Mouse (Mus musculus) gastrocnemius, postnatal 25 days (tissue): ENCODE measurements at regions not wholly inside any gene's neighbourhood (a gene's known extent, or its start where the extent isn't known, plus 50 kb on each side); places are given as distances from the start of the nearest gene placed in this dataset.
A peak's percentile ranks its signal among the peaks of the same experiment; 100 is the strongest.

ENCODE experiments used
- DNase-seq: peaks from one replicate; pipeline ENCODE4 v3.0.0; 2022

- peak; percentile 39 for DNase-seq
Observed at GRCm38 (mm10) chr14:31945125-31945524, 83.7 kb upstream of the Galnt15 start.

GRCm38 (mm10) chr14:31946032-31946431 is 82.8 kb upstream of the Galnt15 start:
- no peak for DNase-seq

- no peak for DNase-seq
Observed at GRCm38 (mm10) chr14:31947246-31947645, 81.5 kb upstream of the Galnt15 start.

GRCm38 (mm10) chr14:31951894-31952293 is 76.9 kb upstream of the Galnt15 start:
- no peak for DNase-seq

GRCm38 (mm10) chr14:31953783-31954182 is 75.0 kb upstream of the Galnt15 start:
- DNase-seq: no peak

- DNase-seq: peak; percentile 59
Observed at GRCm38 (mm10) chr14:31954945-31955344, 73.8 kb upstream of the Galnt15 start.

GRCm38 (mm10) chr14:31957211-31957638 is 71.6 kb upstream of the Galnt15 start:
- peak; percentile 57 for DNase-seq

GRCm38 (mm10) chr14:31960201-31960854 is 68.5 kb upstream of the Galnt15 start:
- peak; percentile 47 for DNase-seq

GRCm38 (mm10) chr14:31961442-31961841 is 67.3 kb upstream of the Galnt15 start:
- DNase-seq: peak; percentile 53

GRCm38 (mm10) chr14:31963131-31963911 is 65.5 kb upstream of the Galnt15 start:
- peak; percentile 55 for DNase-seq

GRCm38 (mm10) chr14:31964076-31964475 is 64.7 kb upstream of the Galnt15 start:
- DNase-seq: no peak

GRCm38 (mm10) chr14:31964831-31965230 is 64.0 kb upstream of the Galnt15 start:
- DNase-seq: no peak

- peak; percentile 28 for DNase-seq
Observed at GRCm38 (mm10) chr14:31969531-31969930, 59.3 kb upstream of the Galnt15 start.

- DNase-seq: no peak
Observed at GRCm38 (mm10) chr14:31970245-31970830, 58.5 kb upstream of the Galnt15 start.

- DNase-seq: no peak
Observed at GRCm38 (mm10) chr14:31970851-31971250, 57.9 kb upstream of the Galnt15 start.

GRCm38 (mm10) chr14:31973702-31974101 is 55.1 kb upstream of the Galnt15 start:
- DNase-seq: no peak

- DNase-seq: peak; percentile 56
Observed at GRCm38 (mm10) chr14:31978196-31978595, 50.6 kb upstream of the Galnt15 start.

GRCm38 (mm10) chr14:31978690-31979089 is 50.1 kb upstream of the Galnt15 start:
- DNase-seq: no peak
